Mouse (Mus musculus) brain, embryonic 14.5 days (tissue): ENCODE measurements around the gene Castor2.

Experiments
- CTCF ChIP-seq: fragments of 200-500 bp; IDR thresholded peaks from 2 replicates; pipeline ENCODE4 v1.5.1; 2012; ENCODE audit warnings: inconsistent platforms, mild to moderate bottlenecking, moderate library complexity, borderline replicate concordance; ENCODE audit not compliant: insufficient read depth, insufficient read length; ENCODE audit errors: extremely low read depth
- POLR2A ChIP-seq: fragments of 200-500 bp; IDR thresholded peaks from 2 replicates; pipeline ENCODE4 v1.6.1; 2012; ENCODE audit warnings: mild to moderate bottlenecking, inconsistent platforms, borderline replicate concordance; ENCODE audit not compliant: poor library complexity, insufficient read depth, insufficient read length, severe bottlenecking; ENCODE audit errors: extremely low read depth

DNA sequence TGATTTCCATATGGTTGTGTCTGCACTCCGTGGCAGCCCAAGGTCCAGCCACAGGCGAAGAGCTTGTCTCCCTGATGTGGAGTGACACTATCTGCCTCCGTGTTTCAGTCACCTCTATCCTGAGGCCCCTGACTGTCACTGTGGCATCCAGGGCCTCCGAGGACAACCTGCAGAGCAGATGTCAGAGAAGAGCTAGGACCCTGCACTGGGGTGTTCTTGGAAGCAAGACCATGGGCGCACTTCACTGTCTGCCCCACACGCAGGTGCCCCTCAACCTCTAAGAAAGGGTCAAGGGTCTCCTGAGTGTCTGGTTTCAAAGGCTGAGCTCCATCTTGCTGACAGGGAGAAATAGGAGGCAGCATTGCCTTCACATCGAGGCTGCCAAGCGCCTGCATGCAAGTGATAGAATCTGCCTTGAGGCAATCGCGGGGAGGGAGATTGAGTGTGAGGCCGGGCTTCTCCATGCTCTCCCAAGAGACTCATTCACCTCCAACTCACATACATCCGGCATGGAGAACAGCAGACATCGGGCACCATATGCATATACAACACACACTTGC, 40.6 kb upstream of the Castor2 start:
- TF ChIP-seq POLR2A: no peak
- no peak for TF ChIP-seq CTCF
